Mouse (Mus musculus) spleen, adult 12 weeks (tissue): Measurements from ENCODE around the gene 5330417C22Rik.

ENCODE experiments used
- DNase-seq: peaks from one replicate; pipeline ENCODE4 v3.0.0; 2022; ENCODE audit warnings: low spot score

5330417C22Rik gene

GRCm38 (mm10) chr3:108458866-108459265, 77.5 kb downstream of the 5330417C22Rik start:
- peak; percentile 25 for DNase-seq

GRCm38 (mm10) chr3:108458380-108458779, 78.0 kb downstream of the 5330417C22Rik start:
- DNase-seq, result no peak

GRCm38 (mm10) chr3:108454172-108454571, 82.2 kb downstream of the 5330417C22Rik start:
- DNase-seq, result no peak

GRCm38 (mm10) chr3:108451969-108452368, 84.4 kb downstream of the 5330417C22Rik start:
- no peak for DNase-seq

GRCm38 (mm10) chr3:108445366-108445705, 91.0 kb downstream of the 5330417C22Rik start:
- no peak for DNase-seq

GRCm38 (mm10) chr3:108444698-108445365, 91.5 kb downstream of the 5330417C22Rik start, which contains the start of gene Sars:
Gene Sars, minus strand, starts transcription at chr3:108445209.
- peak; percentile 87 for DNase-seq

- DNase-seq, result peak; percentile 45
Observed at GRCm38 (mm10) chr3:108444029-108444428, 92.3 kb downstream of the 5330417C22Rik start.

GRCm38 (mm10) chr3:108436380-108436714, 100.0 kb downstream of the 5330417C22Rik start:
- no peak for DNase-seq

GRCm38 (mm10) chr3:108435701-108436379, 100.5 kb downstream of the 5330417C22Rik start:
- no peak for DNase-seq

GRCm38 (mm10) chr3:108433881-108434495, 102.3 kb downstream of the 5330417C22Rik start:
- no peak for DNase-seq

GRCm38 (mm10) chr3:108433188-108433880, 103.0 kb downstream of the 5330417C22Rik start:
- no peak for DNase-seq

GRCm38 (mm10) chr3:108432542-108433187, 103.7 kb downstream of the 5330417C22Rik start:
- no peak for DNase-seq

GRCm38 (mm10) chr3:108425624-108426018, 110.7 kb downstream of the 5330417C22Rik start:
- no peak for DNase-seq

GRCm38 (mm10) chr3:108424944-108425623, 111.3 kb downstream of the 5330417C22Rik start:
- no peak for DNase-seq

- no peak for DNase-seq
Observed at GRCm38 (mm10) chr3:108423844-108424801, 112.2 kb downstream of the 5330417C22Rik start.

GRCm38 (mm10) chr3:108423006-108423405, 113.3 kb downstream of the 5330417C22Rik start:
- no peak for DNase-seq

- peak; percentile 47 for DNase-seq
Observed at GRCm38 (mm10) chr3:108415831-108416223, 120.5 kb downstream of the 5330417C22Rik start.

- DNase-seq, result no peak
Observed at GRCm38 (mm10) chr3:108414857-108415830, 121.2 kb downstream of the 5330417C22Rik start, which contains the start of gene Celsr2. Gene Celsr2, minus strand, starts transcription at chr3:108415552.
